Mouse (Mus musculus) monocyte, adult 2 months (primary cell): ENCODE measurements around the gene Tmed8.
"Not testable (repeated sequence)": the region's sequence is repeated elsewhere in the genome, so short reads cannot be mapped to it uniquely, and the experiment has no call there.

Experiments used
- DNase-seq, 2 experiments: peaks; one replicate each; pipeline ENCODE4 v3.0.0; 2022; ENCODE audit warnings: low spot score in 2 of 2, low read depth in 1 of 2

Tmed8 gene

GRCm38 (mm10) chr12:87160815-87161214 is 39.4 kb downstream of the Tmed8 start:
- no peak for DNase-seq

DNA sequence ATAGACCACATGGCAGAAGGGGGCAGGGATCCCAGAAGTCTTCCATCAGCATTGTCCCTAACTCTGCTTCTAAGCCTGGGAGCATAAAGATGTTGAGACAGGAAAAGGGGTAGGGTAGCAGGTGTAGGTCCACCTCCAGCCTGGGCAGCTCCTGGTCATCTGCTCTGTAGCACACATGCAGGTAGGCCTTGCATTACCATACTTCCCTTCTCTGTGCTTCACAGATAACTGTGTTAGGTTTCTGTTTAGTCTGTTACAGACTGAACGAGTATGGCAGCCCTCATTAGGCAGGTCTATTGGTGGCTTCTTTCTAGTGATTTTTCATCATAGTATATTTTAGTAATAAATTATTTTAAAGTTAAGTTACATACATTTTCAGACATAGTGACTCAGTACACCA is 39.9 kb downstream of the Tmed8 start:
- no peak for DNase-seq

DNA sequence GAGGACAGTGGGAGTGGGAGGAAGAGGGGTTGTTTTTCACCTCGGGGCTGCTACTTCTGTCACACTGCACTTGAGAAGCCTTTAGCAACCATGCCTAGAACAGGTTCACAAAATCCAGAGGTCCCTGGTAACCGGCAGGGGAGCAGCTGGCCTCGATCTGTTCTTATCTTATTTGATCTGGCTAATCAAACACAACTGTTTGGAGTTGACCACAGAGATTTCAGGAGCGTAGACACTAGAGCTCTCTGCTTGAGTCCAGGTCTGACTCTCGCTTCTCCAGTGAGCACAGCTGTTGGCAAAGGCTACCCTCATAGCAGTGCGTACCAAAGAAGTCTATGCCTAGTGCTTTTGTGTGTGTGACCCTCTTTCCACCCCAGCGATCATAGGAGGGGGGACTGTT is 42.2 kb downstream of the Tmed8 start:
- no peak for DNase-seq

GRCm38 (mm10) chr12:87157361-87157760 is 42.9 kb downstream of the Tmed8 start:
- no peak for DNase-seq

- not testable (repeated sequence) for DNase-seq
Observed at GRCm38 (mm10) chr12:87154448-87154847, 45.8 kb downstream of the Tmed8 start.

- DNase-seq = no peak
Observed at GRCm38 (mm10) chr12:87149471-87149870, 50.8 kb downstream of the Tmed8 start.

- no peak for DNase-seq
Observed at GRCm38 (mm10) chr12:87148136-87148535, 52.1 kb downstream of the Tmed8 start.

- peak; percentile 81 to 85 for DNase-seq
Observed at GRCm38 (mm10) chr12:87147395-87148089, 52.7 kb downstream of the Tmed8 start, which contains the start of gene Pomt2. Gene Pomt2 (minus strand): TSS chr12:87147968.

GRCm38 (mm10) chr12:87146966-87147365 is 53.3 kb downstream of the Tmed8 start, which contains the start of gene Gstz1:
Gene Gstz1 (plus strand): TSS chr12:87147165.
- DNase-seq = peak; percentile 43 to 73

GRCm38 (mm10) chr12:87142156-87142555 is 58.1 kb downstream of the Tmed8 start:
- DNase-seq = no peak

- no peak for DNase-seq
Observed at GRCm38 (mm10) chr12:87138768-87139167, 61.5 kb downstream of the Tmed8 start.

GRCm38 (mm10) chr12:87138342-87138701 is 61.9 kb downstream of the Tmed8 start:
- no peak for DNase-seq

- DNase-seq = no peak
Observed at GRCm38 (mm10) chr12:87137439-87138341, 62.6 kb downstream of the Tmed8 start.

- DNase-seq = no peak
Observed at GRCm38 (mm10) chr12:87132784-87133183, 67.5 kb downstream of the Tmed8 start.

DNA sequence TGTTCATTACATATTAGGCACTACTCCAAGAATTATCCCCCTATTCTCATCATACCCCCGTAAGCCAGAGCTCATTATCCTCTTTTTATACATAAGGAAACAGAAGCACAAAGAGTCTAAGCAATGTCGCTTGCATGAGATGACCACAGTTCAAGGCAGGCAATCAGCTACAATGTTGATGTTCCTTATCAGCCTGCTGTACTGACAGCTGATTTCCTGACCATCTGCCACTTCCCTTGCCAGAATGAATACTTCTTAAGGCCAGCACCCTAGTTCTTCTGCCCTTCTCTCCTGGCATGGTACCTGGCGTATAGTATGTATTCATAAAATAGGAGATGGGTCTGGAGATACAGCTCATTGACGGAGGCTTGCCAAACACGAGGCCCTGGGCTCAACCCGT is 68.0 kb downstream of the Tmed8 start:
- no peak for DNase-seq

GRCm38 (mm10) chr12:87131619-87132018 is 68.6 kb downstream of the Tmed8 start:
- DNase-seq = no peak

DNA sequence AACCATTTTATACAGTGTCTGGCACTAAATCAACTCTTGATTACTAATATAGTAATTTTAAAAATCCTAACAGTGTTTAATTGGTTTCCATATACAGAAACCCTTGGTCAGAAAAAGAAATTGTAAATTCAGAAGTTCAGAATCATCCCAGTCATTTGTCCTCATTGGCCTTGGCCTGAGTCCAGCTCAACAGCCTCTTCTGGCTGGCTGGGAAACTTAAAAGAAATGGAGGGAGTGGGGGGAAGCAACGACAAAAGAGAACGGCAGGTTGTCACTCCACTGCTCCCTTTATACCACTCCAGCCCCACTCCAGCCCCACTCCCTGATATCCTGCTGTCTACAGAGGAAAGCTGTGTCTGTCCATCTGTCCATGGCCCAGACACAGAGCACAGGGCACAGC is 69.1 kb downstream of the Tmed8 start:
- no peak for DNase-seq

- DNase-seq = no peak
Observed at GRCm38 (mm10) chr12:87130224-87130623, 70.0 kb downstream of the Tmed8 start.

DNA sequence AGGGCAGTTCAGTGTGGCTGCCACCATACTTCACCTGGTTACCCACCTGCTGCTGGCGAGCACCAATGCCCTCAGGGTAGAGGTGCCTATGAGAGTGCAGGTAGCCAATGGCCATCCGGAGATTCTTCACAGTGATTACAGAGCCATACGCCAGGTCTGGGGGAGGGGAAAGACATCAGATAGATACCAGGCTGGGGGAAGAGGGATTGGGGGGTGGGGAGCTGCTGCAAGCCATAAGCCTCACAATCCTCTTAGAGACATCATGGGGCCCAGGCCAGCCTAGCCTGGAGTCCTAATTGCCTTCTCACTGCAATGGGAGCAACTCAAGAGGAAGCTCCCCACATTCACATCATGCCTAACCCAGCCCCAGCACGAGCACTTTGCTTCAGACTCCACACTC is 73.0 kb downstream of the Tmed8 start:
- DNase-seq = no peak

GRCm38 (mm10) chr12:87121918-87122589 is 78.2 kb downstream of the Tmed8 start:
- DNase-seq = no peak
